Mouse (Mus musculus) left cerebral cortex, postnatal 10 days (tissue): ENCODE results near the gene Bmpr2. TPM values are rescaled to one million over a fixed set of nuclear protein-coding genes. Genes with fewer than 3 reads are reported as not detected.

ENCODE experiments used
- DNase-seq, 2 experiments: peaks; one replicate each; pipeline ENCODE4 v3.0.0; 2021 to 2022; ENCODE audit warnings: low spot score in 2 of 2, mixed read lengths in 1 of 2; ENCODE audit errors: extremely low spot score in 1 of 2
- intact Hi-C: fragments of 180-260 bp; cut with DNase I; formaldehyde crosslinking; loops from one replicate; pipeline ENCODE4 v1.15.1; 2025
- total RNA-seq, 2 experiments: library from RNA; stranded (reverse); gene quantifications; 2 replicates each; pipeline ENCODE4 v1.2.3; 2021

Gene Bmpr2
- total RNA-seq, 2 experiments from 2014 or later, result 106 to 114 TPM

DNA sequence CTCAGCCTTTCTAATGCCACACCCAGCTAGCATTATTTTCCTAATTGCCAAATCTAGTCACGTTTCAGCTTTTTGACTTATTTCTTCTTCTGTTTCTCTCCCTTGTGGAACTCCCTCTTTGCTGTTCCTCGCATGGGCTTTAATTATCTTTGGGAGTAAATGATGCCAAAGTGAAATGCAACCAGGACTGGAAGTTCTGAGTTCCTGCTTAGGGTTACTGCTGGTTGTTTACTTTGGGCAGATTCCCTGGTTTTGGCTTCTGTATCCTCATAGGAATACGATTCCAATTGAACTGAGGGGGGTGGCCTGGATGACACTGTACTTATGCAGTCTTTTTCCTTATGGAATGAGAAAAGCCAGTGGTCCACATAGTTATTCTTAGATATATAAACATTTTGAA is 8.7 kb downstream of the Bmpr2 start:
- intact Hi-C loops, result no loop called here
- no peak for DNase-seq

DNA sequence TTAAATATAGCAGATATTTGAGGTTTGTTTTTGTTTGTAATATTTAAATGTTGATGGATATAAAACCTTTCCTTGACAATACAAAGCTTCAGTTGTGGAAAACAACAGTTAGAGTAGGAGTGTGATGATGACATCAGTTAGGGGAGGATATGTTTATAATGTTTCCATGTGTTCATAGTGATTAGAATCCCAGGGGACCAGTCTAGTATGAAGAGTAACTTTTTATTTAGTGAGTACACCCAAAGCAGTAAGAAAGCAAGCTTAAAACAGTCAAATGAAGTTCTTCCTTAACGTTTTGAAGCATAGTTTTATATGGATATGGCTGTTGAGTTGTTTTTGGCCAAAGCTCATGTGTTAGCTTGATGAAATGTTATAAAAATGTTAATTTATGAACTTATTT is 17.9 kb downstream of the Bmpr2 start:
- no peak for DNase-seq
- intact Hi-C loops, result no loop called here

GRCm38 (mm10) chr1:59788975-59789374 is 25.8 kb downstream of the Bmpr2 start:
- intact Hi-C loops, result no loop called here
- no peak for DNase-seq

DNA sequence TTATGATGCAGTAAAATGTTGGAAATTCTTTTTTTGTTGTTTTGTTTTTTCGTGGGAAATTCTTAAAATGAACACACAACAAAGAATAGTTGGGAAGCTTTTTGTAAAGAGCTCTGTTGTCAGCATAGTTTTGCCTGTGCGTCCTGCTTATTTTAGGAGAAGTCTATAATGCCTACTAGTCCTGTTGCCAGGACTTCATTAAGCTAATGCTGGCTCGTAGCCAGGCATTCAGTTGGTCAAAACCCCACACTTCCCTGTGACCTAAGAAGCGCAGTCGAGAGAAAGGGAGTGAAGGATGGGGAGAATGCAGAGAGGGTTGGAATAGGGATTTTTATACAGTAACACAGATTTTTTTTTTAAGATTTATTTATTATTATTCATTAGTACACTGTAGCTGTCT is 26.5 kb downstream of the Bmpr2 start:
- DNase-seq, result peak in 1 of 2 experiments; percentile 18
- intact Hi-C loops, result no loop called here

DNA sequence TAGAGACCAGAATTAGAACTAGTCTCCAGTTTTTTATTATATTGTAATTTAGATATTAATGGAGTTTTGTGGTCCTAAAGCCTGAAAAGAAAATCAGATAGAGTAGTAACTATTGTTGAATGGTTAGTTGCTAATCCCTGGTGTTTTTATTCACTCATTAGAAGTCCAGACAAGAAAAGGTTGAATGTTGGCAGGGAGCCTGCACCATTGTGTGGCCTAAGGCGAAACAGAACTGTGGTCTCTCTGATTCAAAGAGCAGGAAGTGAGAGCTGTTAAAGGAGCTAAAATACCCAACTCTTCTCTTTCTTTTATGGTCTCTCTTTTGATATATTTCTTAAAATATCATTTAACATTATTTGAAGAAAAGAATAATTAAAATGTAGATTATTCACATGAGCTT is 32.1 kb downstream of the Bmpr2 start:
- intact Hi-C loops, result no loop called here
- peak; percentile 21 to 74 for DNase-seq

DNA sequence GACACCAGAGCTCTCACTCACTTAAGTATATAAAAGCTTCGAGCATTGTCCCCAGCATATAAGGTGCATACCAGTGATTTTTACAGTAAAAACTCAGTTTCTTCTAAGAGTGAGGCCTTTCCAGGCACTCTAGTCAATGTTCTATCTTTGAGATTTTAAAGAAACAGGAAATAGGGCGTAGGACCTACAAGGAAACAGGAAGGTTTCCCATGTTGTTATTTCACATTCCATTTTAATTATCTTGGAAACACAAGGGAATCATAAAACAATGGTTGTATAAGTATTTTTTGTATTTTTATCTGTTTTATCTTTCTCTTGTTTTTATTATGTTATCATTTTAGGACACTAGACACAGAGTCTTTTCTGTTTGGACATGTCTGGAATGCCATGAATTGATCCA is 34.7 kb downstream of the Bmpr2 start:
- DNase-seq, result no peak
- intact Hi-C loops, result no loop called here

GRCm38 (mm10) chr1:59804363-59804762 is 41.2 kb downstream of the Bmpr2 start:
- intact Hi-C loops, result no loop called here
- DNase-seq, result no peak

- DNase-seq, result no peak
- intact Hi-C loops, result no loop called here
Observed at GRCm38 (mm10) chr1:59809921-59810320, 46.7 kb downstream of the Bmpr2 start.

DNA sequence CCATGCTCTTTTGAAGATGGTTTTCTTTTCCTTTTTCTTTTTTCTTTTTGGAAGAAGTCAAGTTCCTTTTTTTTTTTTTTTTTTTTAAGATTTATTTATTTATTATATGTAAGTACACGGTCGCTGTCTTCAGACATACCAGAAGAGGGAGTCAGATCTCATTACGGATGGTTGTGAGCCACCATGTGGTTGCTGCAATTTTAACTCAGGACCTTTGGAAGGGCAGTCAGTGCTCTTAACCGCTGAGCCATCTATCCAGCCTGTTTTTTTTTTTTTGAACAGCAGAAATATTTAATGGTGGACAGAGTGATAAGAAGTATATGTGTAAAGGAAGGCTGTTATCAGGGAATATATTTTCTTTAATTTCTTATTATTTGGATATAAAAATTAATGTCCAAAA is 49.6 kb downstream of the Bmpr2 start:
- intact Hi-C loops, result no loop called here
- no peak for DNase-seq

GRCm38 (mm10) chr1:59825421-59825820 is 62.2 kb downstream of the Bmpr2 start:
- no peak for DNase-seq
- intact Hi-C loops, result no loop called here

DNA sequence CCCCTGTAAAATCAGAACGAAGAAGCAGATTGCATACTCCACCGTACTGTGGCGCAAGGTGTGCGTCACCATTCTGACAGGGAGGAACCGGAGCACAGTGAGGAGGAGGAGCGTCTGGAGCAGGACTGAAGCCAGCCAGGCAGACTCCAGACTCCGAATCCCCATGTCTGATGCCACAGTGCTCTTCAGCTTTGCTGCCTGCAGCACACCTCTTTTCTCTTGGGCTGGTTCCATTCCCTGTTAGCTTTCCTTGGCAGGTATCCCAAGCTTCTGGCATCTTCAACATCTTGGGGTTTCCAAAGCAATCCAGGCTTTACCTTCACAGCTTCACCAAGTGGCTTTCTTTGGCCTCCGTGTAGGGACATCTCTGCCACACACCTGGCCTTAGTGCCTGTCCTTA is 63.4 kb downstream of the Bmpr2 start:
- intact Hi-C loops, result no loop called here
- DNase-seq, result no peak

GRCm38 (mm10) chr1:59829410-59829809 is 66.2 kb downstream of the Bmpr2 start:
- DNase-seq, result no peak
- intact Hi-C loops, result no loop called here

GRCm38 (mm10) chr1:59830194-59830593 is 67.0 kb downstream of the Bmpr2 start:
- intact Hi-C loops, result loop anchor here (10.0 kb wide), 1 partner anchor 65 kb away; the partner anchor contains the start of gene Bmpr2
- DNase-seq, result no peak

DNA sequence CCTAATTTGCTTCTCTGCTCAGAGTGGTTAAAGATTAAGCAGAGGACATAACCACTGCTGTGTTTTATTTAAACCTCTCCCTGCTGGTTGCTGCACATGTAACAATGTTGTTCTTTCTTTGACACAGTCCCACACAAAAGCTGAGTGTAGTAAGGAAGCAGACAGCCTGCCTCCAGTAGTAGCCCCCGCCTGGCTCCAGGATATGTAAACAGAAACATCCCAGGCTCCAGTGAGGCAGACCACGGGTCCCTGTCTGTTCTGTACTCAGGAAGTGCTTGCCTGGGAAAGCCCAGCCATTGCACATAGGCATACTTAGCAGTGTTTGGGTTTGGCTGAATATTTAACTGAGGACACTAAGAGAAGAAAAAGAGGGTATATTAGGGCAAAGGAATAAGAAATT is 70.5 kb downstream of the Bmpr2 start:
- intact Hi-C loops, result loop anchor here (10.0 kb wide), 1 partner anchor 69 kb away; the partner anchor contains the start of gene Bmpr2
- peak; percentile 23 to 75 for DNase-seq

- intact Hi-C loops, result no loop called here
- DNase-seq, result no peak
Observed at GRCm38 (mm10) chr1:59848327-59848726, 85.1 kb downstream of the Bmpr2 start.

DNA sequence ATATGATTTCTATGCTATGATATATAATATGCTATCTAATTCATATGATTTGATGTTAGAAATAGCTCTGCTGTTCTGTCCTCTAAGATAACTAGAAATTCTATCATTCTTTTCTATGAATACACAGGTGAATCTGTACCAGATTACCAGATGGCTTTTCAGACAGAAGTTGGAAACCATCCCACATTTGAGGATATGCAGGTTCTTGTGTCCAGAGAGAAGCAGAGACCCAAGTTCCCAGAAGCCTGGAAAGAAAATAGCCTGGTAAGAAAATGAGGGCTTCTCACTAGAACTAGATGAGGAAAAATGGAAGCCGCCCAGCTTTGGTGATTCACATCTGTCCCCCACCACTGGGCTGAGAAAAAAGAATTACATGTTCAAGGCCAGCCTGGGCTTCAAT is 95.8 kb downstream of the Bmpr2 start:
- intact Hi-C loops, result no loop called here
- DNase-seq, result no peak

- DNase-seq, result no peak
Observed at GRCm38 (mm10) chr1:59862144-59862543, 98.9 kb downstream of the Bmpr2 start.

GRCm38 (mm10) chr1:59868041-59868440 is 104.8 kb downstream of the Bmpr2 start:
- no peak for DNase-seq
- intact Hi-C loops, result loop anchor here (10.0 kb wide), 1 partner anchor 163 kb away; no protein-coding TSS in a partner anchor

More at GRCm38 (mm10) chr1:59862144-59862543, 98.9 kb downstream of the Bmpr2 start:
- intact Hi-C loops, result loop anchor here (10.0 kb wide), 1 partner anchor 157 kb away; no protein-coding TSS in a partner anchor

GRCm38 (mm10) chr1:59874023-59874422 is 110.8 kb downstream of the Bmpr2 start:
- intact Hi-C loops, result no loop called here
- DNase-seq, result no peak

DNA sequence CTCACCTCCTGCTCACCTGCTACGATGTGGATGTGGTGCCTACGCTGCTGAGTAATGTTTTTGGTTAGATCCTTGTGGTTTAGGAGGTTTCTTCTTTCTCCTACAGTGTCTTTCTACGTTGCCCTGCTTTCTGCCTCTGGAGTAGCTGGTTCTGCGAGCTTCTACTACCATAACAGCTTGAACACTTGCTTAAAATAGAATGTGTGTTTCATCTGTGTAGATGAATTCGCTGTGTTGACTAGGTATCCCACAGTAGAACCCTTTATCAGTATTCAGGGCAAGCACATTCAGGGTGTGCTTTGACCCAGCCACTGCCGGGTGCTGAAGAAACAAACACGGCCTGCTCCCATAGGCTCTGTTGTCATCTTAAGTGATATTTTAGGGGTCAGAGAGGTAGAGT is 114.9 kb downstream of the Bmpr2 start:
- intact Hi-C loops, result no loop called here

More for the DNA sequence above, 114.9 kb downstream of the Bmpr2 start:
- DNase-seq, result no peak
